9 mouse cellular contexts compared by ENCODE assay signal in genomic region chr11:82970712-82971589, GRCm38 (mm10). TPM values are rescaled to one million over a fixed set of nuclear protein-coding genes. Genes with fewer than 3 reads are reported as not detected.
DNase-seq lines count a peak whose midpoint lies in the region; ATAC-seq and TF ChIP-seq lines count a peak whose summit lies in the region.
"Had no signal": no experiment of that assay in that cellular context is flagged by ENCODE, and none has a peak within 500 bp of the region (broad histone marks: within the 10 kb centered on the region; RNA-seq: fewer than 3 reads in every experiment).

No protein-coding gene starts in this region.

- peak; percentile 26 to 56 for DNase-seq in layer of hippocampus, postnatal 10 days (ENCODE audit: low spot score in 2 of 2)
- no peak for DNase-seq in layer of hippocampus, postnatal 36 days
- DNase-seq in embryonic facial prominence, embryonic 14.5 days (ENCODE audit: low spot score), result peak; percentile 83
- DNase-seq in liver, embryonic 11.5 days (ENCODE audit: low spot score), result peak; percentile 55

- H3K4me1 ChIP-seq in bone marrow, adult 2 months (ENCODE audit: control insufficient read depth, insufficient read depth, low read length), result no peaks in the 10 kb centered on the region
- 0 out of 2 replicates have a peak, but pooled peaks cover 6% of the 10 kb centered on the region for H3K4me1 ChIP-seq in embryonic facial prominence, embryonic 14.5 days (ENCODE audit: control insufficient read depth, insufficient read depth, low read length)
- H3K4me1 ChIP-seq in hindbrain, embryonic 12.5 days, result peaks cover 5% of the 10 kb centered on the region; the same call in 1 of the 2 replicates
- peaks cover 5% of the 10 kb centered on the region for H3K4me1 ChIP-seq in liver, embryonic 11.5 days (replicated peaks; ENCODE audit: control insufficient read depth, insufficient read depth, low read length)
- no peaks in the 10 kb centered on the region for H3K4me1 ChIP-seq in neural tube, embryonic 12.5 days

- H3K4me2 ChIP-seq in embryonic facial prominence, embryonic 14.5 days (ENCODE audit: low read depth, low read length), result peak overlapping the region; percentile 58
- H3K4me2 ChIP-seq in hindbrain, embryonic 12.5 days (replicated peaks), result peak overlapping the region; percentile 50
- H3K4me2 ChIP-seq in liver, embryonic 11.5 days, result peak overlapping the region; percentile 55
- peak overlapping the region; percentile 55 for H3K4me2 ChIP-seq in neural tube, embryonic 12.5 days (replicated peaks)

- no peak overlapping the region for H3K4me3 ChIP-seq in bone marrow, adult 2 months (replicated peaks; ENCODE audit: control insufficient read depth, low read depth, low read length)
- peak overlapping the region; percentile 22 for H3K4me3 ChIP-seq in embryonic facial prominence, embryonic 14.5 days (ENCODE audit: low read depth, low read length)
- peak overlapping the region; percentile 25 for H3K4me3 ChIP-seq in hindbrain, embryonic 12.5 days
- H3K4me3 ChIP-seq in liver, embryonic 11.5 days (ENCODE audit: low read depth, low read length), result peak overlapping the region; percentile 18; the same call in 1 of the 2 replicates
- 0 out of 2 replicates have a peak overlapping the region, but pooled peaks have one; percentile 3 for H3K4me3 ChIP-seq in neural tube, embryonic 12.5 days

- H3K36me3 ChIP-seq in embryonic facial prominence, embryonic 14.5 days (ENCODE audit: control insufficient read depth, insufficient read depth, low read length), result no peaks in the 10 kb centered on the region
- no peaks in the 10 kb centered on the region for H3K36me3 ChIP-seq in hindbrain, embryonic 12.5 days
- no peaks in the 10 kb centered on the region for H3K36me3 ChIP-seq in liver, embryonic 11.5 days (ENCODE audit: control insufficient read depth, insufficient read depth, low read length)
- no peaks in the 10 kb centered on the region for H3K36me3 ChIP-seq in neural tube, embryonic 12.5 days

- peak; percentile 70 for ATAC-seq in embryonic facial prominence, embryonic 14.5 days (ENCODE audit: low read depth)
- no peak for ATAC-seq in hindbrain, embryonic 12.5 days (ENCODE audit: low FRiP score)
- ATAC-seq in liver, embryonic 11.5 days (replicated peaks; ENCODE audit: low FRiP score), result no peak
- no peak for ATAC-seq in neural tube, embryonic 12.5 days (ENCODE audit: low FRiP score, low read depth)
- ATAC-seq in monocyte, adult 5-6 weeks (replicated peaks; ENCODE audit: insufficient number of reproducible peaks, low FRiP score, low TSS enrichment, poor library complexity, severe bottlenecking), result no peak
- ATAC-seq: Patski had no signal

- TF ChIP-seq POLR2A in bone marrow, adult 2 months (IDR thresholded peaks at IDR 0.05; ENCODE audit: borderline replicate concordance, control insufficient read depth, low read depth, low read length), result no peak

- H3K9ac ChIP-seq in embryonic facial prominence, embryonic 14.5 days (ENCODE audit: low read depth, low read length), result peak overlapping the region; percentile 56
- no peak overlapping the region for H3K9ac ChIP-seq in hindbrain, embryonic 12.5 days
- H3K9ac ChIP-seq in liver, embryonic 11.5 days (ENCODE audit: low read depth, low read length), result no peak overlapping the region
- H3K9ac ChIP-seq in neural tube, embryonic 12.5 days, result no peak overlapping the region; the same call in 1 of the 2 replicates

- H3K9me3 ChIP-seq in embryonic facial prominence, embryonic 14.5 days (ENCODE audit: control insufficient read depth, low read length), result no peaks in the 10 kb centered on the region
- no peaks in the 10 kb centered on the region for H3K9me3 ChIP-seq in hindbrain, embryonic 12.5 days (replicated peaks)
- no peaks in the 10 kb centered on the region for H3K9me3 ChIP-seq in liver, embryonic 11.5 days (ENCODE audit: control insufficient read depth, low read length)
- H3K9me3 ChIP-seq in neural tube, embryonic 12.5 days, result no peaks in the 10 kb centered on the region

- no peak overlapping the region for H3K27ac ChIP-seq in bone marrow, adult 2 months (ENCODE audit: control insufficient read depth, insufficient read depth, low read depth, low read length, poor library complexity)
- H3K27ac ChIP-seq in embryonic facial prominence, embryonic 14.5 days (replicated peaks; ENCODE audit: low read depth, low read length), result peak overlapping the region; percentile 71; the same call in 1 of the 2 replicates
- no peak overlapping the region for H3K27ac ChIP-seq in hindbrain, embryonic 12.5 days
- H3K27ac ChIP-seq in liver, embryonic 11.5 days (ENCODE audit: low read depth, low read length), result no peak overlapping the region
- no peak overlapping the region for H3K27ac ChIP-seq in neural tube, embryonic 12.5 days

- 27% methylated on average over 31 of the region's 31 CpGs for WGBS in bone marrow, adult 2 months
- WGBS in embryonic facial prominence, embryonic 14.5 days, result 7% methylated on average over 31 of the region's 31 CpGs
- 9% methylated on average over 31 of the region's 31 CpGs for WGBS in hindbrain, embryonic 12.5 days
- 16% methylated on average over 31 of the region's 31 CpGs for WGBS in liver, embryonic 11.5 days
- 10% methylated on average over 31 of the region's 31 CpGs for WGBS in neural tube, embryonic 12.5 days

- TF ChIP-seq CTCF in bone marrow, adult 2 months (IDR thresholded peaks at IDR 0.05; ENCODE audit: control insufficient read depth, insufficient read depth, low read length), result peak; percentile 31; the same call in 1 of the 2 replicates

- H3K27me3 ChIP-seq in embryonic facial prominence, embryonic 14.5 days (replicated peaks; ENCODE audit: control insufficient read depth, insufficient read depth, low read length), result no peaks in the 10 kb centered on the region
- H3K27me3 ChIP-seq in hindbrain, embryonic 12.5 days, result no peaks in the 10 kb centered on the region
- H3K27me3 ChIP-seq in liver, embryonic 11.5 days (replicated peaks; ENCODE audit: control insufficient read depth, insufficient read depth, low read length), result no peaks in the 10 kb centered on the region
- no peaks in the 10 kb centered on the region for H3K27me3 ChIP-seq in neural tube, embryonic 12.5 days (replicated peaks)

RNA-seq across cellular contexts. Expression of gene Slfn5, which starts 19.8 kb away (rescaled TPM):
- 1 to 10 TPM; 4.0 to 4.3 TPM for total RNA-seq in layer of hippocampus, postnatal 10 days (2021)
- total RNA-seq in layer of hippocampus, postnatal 36 days (2021), result 1 to 10 TPM; 3.5 to 4.6 TPM
- 13.2 and 17.1 TPM in 2 replicates for polyA plus RNA-seq in bone marrow, adult 2 months (2011; ENCODE audit: insufficient read depth, insufficient read length, low replicate concordance, missing spikeins)
- 2.4 and 3.9 TPM in 2 replicates for polyA plus RNA-seq in embryonic facial prominence, embryonic 14.5 days (2014; fragmentation: Nextera tagmentation; extraction: Ambion mirVana)
- polyA plus RNA-seq in hindbrain, embryonic 12.5 days (2016; fragmentation: Nextera tagmentation; extraction: Ambion mirVana), result 1.1 and 1.3 TPM in 2 replicates
- polyA plus RNA-seq in liver, embryonic 11.5 days (2014; fragmentation: Nextera tagmentation; extraction: Ambion mirVana), result 0.49 and 0.86 TPM in 2 replicates
- polyA plus RNA-seq in neural tube, embryonic 12.5 days (2016; fragmentation: Nextera tagmentation; extraction: Ambion mirVana), result 0.59 and 1.6 TPM in 2 replicates
- 16.5 to 25.2 TPM (median 20.3 TPM) in 3 replicates for total RNA-seq in monocyte, adult 5-6 weeks (2017)
- polyA plus RNA-seq: Patski had no signal

RNA-seq across cellular contexts. Expression of gene Slfn9, which starts 20.7 kb away (rescaled TPM):
- total RNA-seq in layer of hippocampus, postnatal 10 days (2021), result under 1 TPM; 0.91 to 0.98 TPM
- under 1 TPM; 0.25 to 0.40 TPM for total RNA-seq in layer of hippocampus, postnatal 36 days (2021)
- polyA plus RNA-seq in bone marrow, adult 2 months (2011; ENCODE audit: insufficient read depth, insufficient read length, low replicate concordance, missing spikeins), result 3.2 and 3.7 TPM in 2 replicates
- polyA plus RNA-seq in embryonic facial prominence, embryonic 14.5 days (2014; fragmentation: Nextera tagmentation; extraction: Ambion mirVana), result 16.6 and 17.1 TPM in 2 replicates
- 10.1 and 10.9 TPM in 2 replicates for polyA plus RNA-seq in hindbrain, embryonic 12.5 days (2016; fragmentation: Nextera tagmentation; extraction: Ambion mirVana)
- 8.1 and 9.0 TPM in 2 replicates for polyA plus RNA-seq in liver, embryonic 11.5 days (2014; fragmentation: Nextera tagmentation; extraction: Ambion mirVana)
- polyA plus RNA-seq in neural tube, embryonic 12.5 days (2016; fragmentation: Nextera tagmentation; extraction: Ambion mirVana), result 7.4 and 8.2 TPM in 2 replicates
- total RNA-seq in monocyte, adult 5-6 weeks (2017), result 7.5 to 17.2 TPM (median 7.7 TPM) in 3 replicates

RNA-seq across cellular contexts. Expression of gene Slfn8, which starts 49.7 kb away (rescaled TPM):
- total RNA-seq in layer of hippocampus, postnatal 10 days (2021), result under 1 TPM; 0.23 to 0.49 TPM
- under 1 TPM; 0.32 to 0.68 TPM for total RNA-seq in layer of hippocampus, postnatal 36 days (2021)
- polyA plus RNA-seq in bone marrow, adult 2 months (2011; ENCODE audit: insufficient read depth, insufficient read length, low replicate concordance, missing spikeins), result 6.5 and 13.7 TPM in 2 replicates
- polyA plus RNA-seq in embryonic facial prominence, embryonic 14.5 days (2014; fragmentation: Nextera tagmentation; extraction: Ambion mirVana), result 1.0 and 1.4 TPM in 2 replicates
- polyA plus RNA-seq in hindbrain, embryonic 12.5 days (2016; fragmentation: Nextera tagmentation; extraction: Ambion mirVana), result 0.34 and 0.53 TPM in 2 replicates
- polyA plus RNA-seq in liver, embryonic 11.5 days (2014; fragmentation: Nextera tagmentation; extraction: Ambion mirVana), result 0.18 and 0.27 TPM in 2 replicates
- 0.27 TPM in 1 of 2 replicates, not detected in the other for polyA plus RNA-seq in neural tube, embryonic 12.5 days (2016; fragmentation: Nextera tagmentation; extraction: Ambion mirVana)
- 32.7 to 79.3 TPM (median 34.1 TPM) in 3 replicates for total RNA-seq in monocyte, adult 5-6 weeks (2017)

Comparison
In these comparisons a context has a peak if more than half of its experiments do, and no peak if none do; other contexts are left out.
1. DNase-seq: peak in layer of hippocampus, postnatal 10 days (2 of 2), embryonic facial prominence, embryonic 14.5 days (single experiment) and liver, embryonic 11.5 days (single experiment); none in layer of hippocampus, postnatal 36 days (0 of 2).
2. Peak in every context shown above with its lines, with median percentiles within 50 percentile points of each other: H3K4me2 ChIP-seq.